ENCODE assay signal across 8 mouse cellular contexts in genomic region chr1:51333557-51334285, GRCm38 (mm10). TPM values are rescaled to one million over a fixed set of nuclear protein-coding genes. Genes with fewer than 3 reads are reported as not detected.
DNase-seq lines count a peak whose midpoint lies in the region; ATAC-seq and TF ChIP-seq lines count a peak whose summit lies in the region.

No protein-coding gene starts in this region.

- WGBS in forebrain, embryonic 14.5 days, result 28% methylated on average over 18 of the region's 18 CpGs
- 14% methylated on average over 18 of the region's 18 CpGs for WGBS in large intestine, adult 2 months
- WGBS in liver, embryonic 16.5 days (ENCODE audit: insufficient replicate concordance), result 9% methylated on average over 18 of the region's 18 CpGs
- WGBS in neural tube, embryonic 13.5 days, result 13% methylated on average over 18 of the region's 18 CpGs

- H3K27me3 ChIP-seq in E14TG2a.4 (ENCODE audit: insufficient read depth, low read length), result peaks cover 4% of the 10 kb centered on the region; the same call in 1 of the 2 replicates
- no peaks in the 10 kb centered on the region for H3K27me3 ChIP-seq in forebrain, embryonic 14.5 days (replicated peaks; ENCODE audit: control insufficient read depth, insufficient read depth, low read length)
- no peaks in the 10 kb centered on the region for H3K27me3 ChIP-seq in liver, embryonic 16.5 days (ENCODE audit: control insufficient read depth, insufficient read depth, low read depth, low read length)
- H3K27me3 ChIP-seq in neural tube, embryonic 13.5 days, result no peaks in the 10 kb centered on the region

- no peak overlapping the region for H3K4me3 ChIP-seq in E14TG2a.4 (replicated peaks; ENCODE audit: low read length)
- H3K4me3 ChIP-seq in forebrain, embryonic 14.5 days (ENCODE audit: low read depth, low read length), result no peak overlapping the region; the same call in 1 of the 2 replicates
- peak overlapping the region; percentile 34 for H3K4me3 ChIP-seq in liver, embryonic 16.5 days (ENCODE audit: low read depth, low read length)
- peak overlapping the region; percentile 29 for H3K4me3 ChIP-seq in neural tube, embryonic 13.5 days

- H3K9me3 ChIP-seq in E14TG2a.4 (ENCODE audit: low read length), result no peaks in the 10 kb centered on the region
- no peaks in the 10 kb centered on the region for H3K9me3 ChIP-seq in forebrain, embryonic 14.5 days (replicated peaks; ENCODE audit: control insufficient read depth, low read length)
- H3K9me3 ChIP-seq in liver, embryonic 16.5 days (replicated peaks; ENCODE audit: control insufficient read depth, low read length), result no peaks in the 10 kb centered on the region
- no peaks in the 10 kb centered on the region for H3K9me3 ChIP-seq in neural tube, embryonic 13.5 days

- H3K9ac ChIP-seq in forebrain, embryonic 14.5 days (ENCODE audit: low read length), result peak overlapping the region; percentile 41
- H3K9ac ChIP-seq in liver, embryonic 16.5 days (ENCODE audit: low read depth, low read length), result no peak overlapping the region
- H3K9ac ChIP-seq in neural tube, embryonic 13.5 days, result peak overlapping the region; percentile 62

- H3K4me2 ChIP-seq in forebrain, embryonic 14.5 days (ENCODE audit: low read length), result peak overlapping the region; percentile 38
- peak overlapping the region; percentile 57 for H3K4me2 ChIP-seq in liver, embryonic 16.5 days (ENCODE audit: low read depth, low read length)
- peak overlapping the region; percentile 56 for H3K4me2 ChIP-seq in neural tube, embryonic 13.5 days

- H3K36me3 ChIP-seq in E14TG2a.4 (ENCODE audit: insufficient read depth, low read length), result no peaks in the 10 kb centered on the region
- H3K36me3 ChIP-seq in forebrain, embryonic 14.5 days (ENCODE audit: control insufficient read depth, insufficient read depth, low read length), result no peaks in the 10 kb centered on the region
- H3K36me3 ChIP-seq in liver, embryonic 16.5 days (ENCODE audit: control insufficient read depth, insufficient read depth), result no peaks in the 10 kb centered on the region
- no peaks in the 10 kb centered on the region for H3K36me3 ChIP-seq in neural tube, embryonic 13.5 days

- H3K27ac ChIP-seq in forebrain, embryonic 14.5 days (ENCODE audit: low read depth, low read length), result peak overlapping the region; percentile 48; the same call in 1 of the 2 replicates
- no peak overlapping the region for H3K27ac ChIP-seq in liver, embryonic 16.5 days (ENCODE audit: low read length)
- H3K27ac ChIP-seq in neural tube, embryonic 13.5 days (replicated peaks), result peak overlapping the region; percentile 88

- intact Hi-C loops in heart, postnatal 14 days (cut with DNase I), result loop anchor here (1.0 to 5.0 kb wide), 6 partner anchors 45 to 371 kb away; partner anchors contain the start of gene Cavin2

- no peaks in the 10 kb centered on the region for H3K4me1 ChIP-seq in E14TG2a.4 (replicated peaks; ENCODE audit: low read depth, low read length)
- 0 out of 2 replicates have a peak, but pooled peaks cover 4% of the 10 kb centered on the region for H3K4me1 ChIP-seq in forebrain, embryonic 14.5 days (ENCODE audit: control insufficient read depth, insufficient read depth, low read length)
- no peaks in the 10 kb centered on the region; the same call in 1 of the 2 replicates for H3K4me1 ChIP-seq in liver, embryonic 16.5 days (ENCODE audit: control insufficient read depth, low read depth, low read length)
- H3K4me1 ChIP-seq in neural tube, embryonic 13.5 days (replicated peaks), result peaks cover 31% of the 10 kb centered on the region

- TF ChIP-seq CTCF in E14TG2a.4 (conservative IDR thresholded peaks at IDR 0.05; ENCODE audit: low read length), result peak; percentile 41

- peak; percentile 39 for DNase-seq in c-Kit-positive CD71-positive TER-119-negative erythroid progenitor cells, embryonic 14.5 days (ENCODE audit: low read depth)
- peak; percentile 95 for DNase-seq in forebrain, embryonic 14.5 days (ENCODE audit: low spot score)
- peak; percentile 87 to 92 for DNase-seq in heart, postnatal 14 days
- peak; percentile 51 for DNase-seq in large intestine, adult 2 months (ENCODE audit: low read depth, low spot score)
- DNase-seq in testis, postnatal 14 days (ENCODE audit: low spot score), result peak; percentile 59

- ATAC-seq in forebrain, embryonic 14.5 days, result peak; percentile 93
- 0 out of 2 replicates have a peak, but pooled peaks have one; percentile 27 for ATAC-seq in liver, embryonic 16.5 days (ENCODE audit: low read depth)
- peak; percentile 94 for ATAC-seq in neural tube, embryonic 13.5 days (ENCODE audit: low read depth)

RNA-seq across cellular contexts. Expression of gene Cavin2, which starts 44.8 kb away (rescaled TPM):
- 4.7 and 6.6 TPM in 2 replicates for polyA plus RNA-seq in forebrain, embryonic 14.5 days (2014; fragmentation: Nextera tagmentation; extraction: Ambion mirVana)
- total RNA-seq in heart, postnatal 14 days (2021), result 100 to 1,000 TPM; 173 to 186 TPM
- 14.0 and 16.0 TPM in 2 replicates for polyA plus RNA-seq in large intestine, adult 2 months (2012; rRNA removed)
- 23.7 and 24.9 TPM in 2 replicates for polyA plus RNA-seq in liver, embryonic 16.5 days (2015; fragmentation: Nextera tagmentation; extraction: Ambion mirVana)
- polyA plus RNA-seq in neural tube, embryonic 13.5 days (2015; fragmentation: Nextera tagmentation; extraction: Ambion mirVana), result 8.9 and 9.7 TPM in 2 replicates

Comparison
In these comparisons a context has a peak if more than half of its experiments do, and no peak if none do; other contexts are left out.
1. H3K4me3 ChIP-seq: peak in liver, embryonic 16.5 days (single experiment) and neural tube, embryonic 13.5 days (single experiment); none in E14TG2a.4 (single experiment) and forebrain, embryonic 14.5 days (single experiment).
2. DNase-seq: peak in every context shown above with its lines; median percentile 95 in forebrain, embryonic 14.5 days; 90 in heart, postnatal 14 days; 59 in testis, postnatal 14 days; 51 in large intestine, adult 2 months; 39 in c-Kit-positive CD71-positive TER-119-negative erythroid progenitor cells, embryonic 14.5 days.
3. ATAC-seq: peak in every context shown above with its lines; median percentile 94 in neural tube, embryonic 13.5 days; 93 in forebrain, embryonic 14.5 days; 27 in liver, embryonic 16.5 days.
4. Peak in every context shown above with its lines, with median percentiles within 50 percentile points of each other: H3K4me2 ChIP-seq.